Mouse (Mus musculus): ENCODE data around the gene Rab3a. TPM values are rescaled to one million over a fixed set of nuclear protein-coding genes. Genes with fewer than 3 reads are reported as not detected.

Rab3a gene
- total RNA-seq, 2 experiments from 2014 or later, result 58.9 to 59.7 TPM

- DNase-seq (ENCODE audit: low spot score in 2 of 2), result no peak
Measured at GRCm38 (mm10) chr8:70738211-70738610, 16.3 kb upstream of the Rab3a start.

GRCm38 (mm10) chr8:70741661-70742060, 12.8 kb upstream of the Rab3a start:
- DNase-seq (ENCODE audit: low spot score in 2 of 2), result no peak

- no peak for DNase-seq (ENCODE audit: low spot score in 2 of 2)
Measured at GRCm38 (mm10) chr8:70742176-70742575, 12.3 kb upstream of the Rab3a start.

DNA sequence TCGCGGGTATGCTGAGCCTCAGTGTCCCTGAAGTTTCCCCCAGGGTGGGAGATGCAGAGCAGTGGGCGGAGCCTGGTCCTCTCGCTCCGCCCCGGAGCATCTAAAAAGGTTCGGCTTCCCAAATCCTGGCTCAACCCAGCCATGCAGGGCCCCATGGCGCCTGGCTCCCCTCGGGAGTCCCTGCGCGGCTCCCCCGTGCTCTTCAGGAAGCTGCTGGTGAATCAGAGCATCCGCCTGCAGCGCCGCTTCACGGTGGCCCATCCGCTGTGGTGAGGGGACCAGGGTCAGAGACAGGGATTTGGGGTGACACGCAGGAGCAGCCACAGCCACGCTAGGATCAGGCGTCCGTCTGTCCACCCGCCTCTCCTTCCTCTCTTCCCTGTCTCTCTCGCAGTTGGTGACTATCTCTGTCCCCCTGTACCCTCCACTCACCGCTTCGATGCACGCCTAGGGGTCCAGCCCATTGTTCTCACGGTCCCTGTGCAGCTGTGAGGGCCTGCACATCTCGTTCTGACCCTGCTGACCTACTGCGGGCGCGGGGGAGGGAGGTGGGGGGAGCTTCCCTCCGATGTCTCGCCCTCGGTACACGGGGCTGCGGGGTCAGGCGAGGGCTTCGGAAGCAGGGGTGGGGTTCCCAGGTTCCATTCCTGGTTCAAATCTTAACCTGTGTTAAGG, 11.4 kb upstream of the Rab3a start:
- DNase-seq (ENCODE audit: low spot score in 2 of 2), result no peak

DNA sequence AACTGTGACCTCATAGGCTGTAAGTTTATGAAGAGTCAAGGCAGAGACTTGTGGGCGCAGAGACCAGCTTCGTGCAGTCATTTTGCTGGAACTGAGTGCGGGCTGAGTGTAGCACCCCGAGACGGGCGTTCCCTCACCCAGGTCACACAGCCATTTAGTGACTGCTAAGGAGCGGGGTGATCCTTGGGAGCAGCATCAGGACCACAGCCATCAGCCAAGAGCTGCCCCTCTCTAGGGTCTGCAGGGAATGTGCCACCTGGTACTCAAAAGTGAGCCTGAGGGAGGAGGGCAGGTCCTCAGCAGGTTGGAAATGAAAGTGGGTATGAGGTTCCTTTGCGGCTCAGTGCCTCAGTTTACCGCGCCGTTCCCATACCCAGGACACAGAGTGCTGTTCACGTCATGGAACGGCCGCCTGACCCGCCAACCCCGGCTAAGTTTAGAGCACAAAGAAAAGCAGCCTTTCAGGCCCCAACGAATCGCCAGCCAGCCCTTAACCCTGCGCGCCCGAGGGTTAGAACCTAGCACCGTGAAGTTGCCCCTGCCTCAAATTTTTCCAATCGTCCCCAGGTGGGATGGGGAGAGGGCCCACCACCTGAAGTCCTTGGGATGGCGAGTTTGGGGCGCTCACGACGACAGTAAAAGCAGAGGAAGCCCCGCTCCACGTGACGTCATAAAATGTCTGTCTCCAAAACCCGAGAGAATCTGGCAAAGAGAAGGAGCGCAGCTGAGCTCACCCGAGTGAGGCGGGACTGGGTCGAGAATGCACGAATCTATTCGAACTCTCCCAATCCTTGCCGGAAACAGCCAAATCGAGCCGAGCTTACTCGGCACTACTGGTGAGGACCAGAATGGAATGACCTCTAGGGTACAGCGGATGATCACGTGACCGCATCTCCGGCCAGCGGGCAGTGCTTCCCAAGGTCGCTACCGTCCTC, 10.6 kb upstream of the Rab3a start:
- DNase-seq (ENCODE audit: low spot score in 2 of 2), result no peak

DNA sequence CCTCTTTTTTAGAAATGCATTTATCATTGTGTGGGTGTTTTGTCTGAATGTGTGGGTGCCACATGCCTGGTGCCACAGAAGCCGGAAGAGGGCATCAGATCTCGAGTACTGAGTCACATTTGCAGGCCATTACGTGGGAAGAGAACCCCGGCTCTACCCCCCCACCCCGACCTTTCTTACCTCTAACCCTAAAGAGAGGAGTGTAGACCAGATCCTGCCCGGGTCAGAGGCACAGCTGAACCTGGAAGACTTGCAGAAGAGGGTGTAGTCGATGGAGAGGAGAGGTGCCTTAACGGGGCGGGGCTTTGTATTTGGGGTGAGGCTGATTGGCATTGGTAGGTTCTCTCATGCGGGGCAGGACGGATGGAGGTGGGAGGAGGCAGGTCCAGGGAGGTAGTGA, 9.7 kb upstream of the Rab3a start:
- DNase-seq (ENCODE audit: low spot score in 2 of 2), result no peak

- no peak for DNase-seq (ENCODE audit: low spot score in 2 of 2)
Measured at GRCm38 (mm10) chr8:70745691-70746220, 8.7 kb upstream of the Rab3a start.

DNA sequence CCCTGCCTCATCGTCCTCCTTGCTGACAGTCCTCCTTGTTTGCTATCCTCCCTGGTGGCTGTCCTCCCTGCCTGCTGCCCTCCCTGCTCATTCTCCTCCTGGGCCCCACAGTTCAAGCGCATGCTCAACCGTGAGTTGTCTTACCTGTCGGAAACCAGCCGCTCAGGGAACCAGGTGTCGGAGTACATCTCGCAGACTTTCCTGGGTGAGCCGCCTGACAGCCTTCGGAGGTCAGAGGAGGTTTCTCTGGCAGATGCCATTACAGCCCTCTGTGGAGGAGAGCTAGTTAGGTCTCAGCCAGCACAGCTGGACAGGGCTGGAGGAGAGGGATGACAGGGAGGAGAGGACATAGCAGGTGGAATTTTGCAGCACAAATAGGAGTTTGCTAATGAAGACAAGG, 7.8 kb upstream of the Rab3a start:
- DNase-seq (ENCODE audit: low spot score in 2 of 2), result no peak

- no peak for DNase-seq (ENCODE audit: low spot score in 2 of 2)
Measured at GRCm38 (mm10) chr8:70747211-70747890, 7.1 kb upstream of the Rab3a start.

DNA sequence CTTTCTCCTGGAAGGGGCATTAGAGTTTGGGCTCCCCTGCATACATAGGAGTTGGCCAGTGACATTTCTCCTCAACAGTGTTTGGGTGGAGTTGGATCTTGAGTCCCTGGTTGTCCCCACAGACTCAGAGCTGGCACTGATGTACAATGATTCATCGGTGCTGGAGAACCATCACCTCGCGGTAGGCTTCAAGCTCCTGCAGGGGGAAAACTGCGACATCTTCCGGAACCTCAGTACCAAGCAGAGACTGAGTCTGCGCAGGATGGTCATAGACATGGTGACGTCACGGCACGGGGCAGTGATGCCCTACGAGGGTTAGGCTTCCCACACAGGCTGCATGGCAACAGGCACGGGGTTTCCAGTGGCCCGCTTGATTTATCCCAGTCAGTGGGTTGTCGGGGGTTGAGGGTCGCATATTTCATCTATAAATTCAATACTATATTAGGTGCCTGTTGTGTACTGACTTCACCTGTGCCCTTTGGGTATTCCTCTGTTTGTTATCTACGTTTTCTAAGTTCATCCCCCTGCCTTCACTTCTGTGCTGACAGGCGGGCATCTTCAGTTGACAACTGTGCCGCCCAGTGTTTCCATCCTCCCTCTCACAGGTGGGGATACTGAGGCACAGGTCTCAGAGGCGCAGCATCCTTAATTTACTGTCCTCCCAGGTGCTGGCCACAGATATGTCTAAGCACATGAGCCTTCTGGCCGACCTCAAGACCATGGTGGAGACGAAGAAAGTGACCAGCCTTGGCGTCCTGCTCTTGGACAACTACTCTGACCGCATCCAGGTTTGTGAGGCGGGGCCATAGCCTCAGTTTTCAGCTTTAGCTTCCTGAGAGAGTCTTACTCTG, 6.0 kb upstream of the Rab3a start:
- no peak for DNase-seq (ENCODE audit: low spot score in 2 of 2)

GRCm38 (mm10) chr8:70749097-70749674, 5.3 kb upstream of the Rab3a start:
- DNase-seq (ENCODE audit: low spot score in 2 of 2), result no peak

DNA sequence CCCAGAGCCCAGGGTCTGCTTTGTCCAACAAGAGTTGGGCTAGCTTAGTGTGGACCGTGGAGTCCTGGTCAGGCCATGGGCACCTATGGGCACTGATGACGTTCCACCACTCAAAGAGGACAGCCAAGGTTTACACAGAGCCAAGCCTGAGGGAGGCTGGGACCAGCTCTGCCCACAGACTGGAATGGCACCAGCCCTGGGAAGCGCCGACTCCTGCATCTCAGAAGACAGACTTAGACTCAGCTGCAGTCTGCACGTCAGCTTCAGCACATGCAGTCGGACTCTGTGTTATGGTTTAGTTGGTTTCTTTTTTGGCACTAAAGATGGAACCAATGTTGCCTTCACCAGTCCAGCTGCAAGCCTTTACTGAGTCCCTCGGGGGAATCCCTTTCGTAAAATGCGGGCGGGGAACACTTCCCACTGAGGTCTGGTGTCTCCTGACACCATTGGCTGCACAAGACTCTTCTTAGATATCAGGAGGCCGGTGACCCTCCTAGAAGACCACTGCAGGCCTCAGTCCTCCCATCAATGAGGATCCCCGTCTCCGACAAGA, 4.3 kb upstream of the Rab3a start:
- DNase-seq (ENCODE audit: low spot score in 2 of 2), result no peak

DNA sequence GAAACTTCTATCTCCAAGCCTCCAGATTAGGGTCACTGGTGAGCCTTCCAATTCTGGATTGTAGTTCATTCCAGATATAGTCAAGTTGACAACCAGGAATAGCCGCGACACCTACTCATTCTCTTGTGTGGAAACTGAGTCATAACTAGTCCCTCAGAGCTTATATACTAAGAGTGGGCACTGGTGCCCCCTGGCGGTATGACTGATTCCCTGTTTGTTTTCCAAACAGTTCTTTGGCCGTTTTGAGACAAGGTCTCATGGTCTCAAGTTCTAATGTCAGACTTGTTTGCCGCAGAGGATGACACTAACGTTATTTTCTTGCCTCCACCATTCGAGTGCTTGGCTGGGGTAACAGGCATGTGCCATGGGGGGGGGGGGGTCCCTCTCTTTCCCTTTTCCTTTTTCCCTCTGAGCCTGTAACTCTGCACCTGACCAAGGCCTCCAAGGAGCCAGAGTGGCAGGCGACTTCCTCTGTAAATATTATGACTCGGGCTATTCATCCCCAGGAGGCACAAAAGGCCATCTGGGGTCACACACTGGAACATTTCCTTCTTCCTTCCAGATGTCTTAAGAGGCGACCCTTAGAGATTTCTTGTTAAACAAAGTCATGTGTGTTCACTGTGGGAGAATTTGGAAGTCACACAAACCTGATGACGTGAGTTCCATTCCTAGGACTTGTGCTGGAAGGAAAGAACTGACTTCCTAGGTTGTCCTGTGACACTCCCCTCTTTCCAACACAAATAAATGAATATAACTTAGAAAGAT, 2.3 kb upstream of the Rab3a start:
- no peak for DNase-seq (ENCODE audit: low spot score in 2 of 2)

DNA sequence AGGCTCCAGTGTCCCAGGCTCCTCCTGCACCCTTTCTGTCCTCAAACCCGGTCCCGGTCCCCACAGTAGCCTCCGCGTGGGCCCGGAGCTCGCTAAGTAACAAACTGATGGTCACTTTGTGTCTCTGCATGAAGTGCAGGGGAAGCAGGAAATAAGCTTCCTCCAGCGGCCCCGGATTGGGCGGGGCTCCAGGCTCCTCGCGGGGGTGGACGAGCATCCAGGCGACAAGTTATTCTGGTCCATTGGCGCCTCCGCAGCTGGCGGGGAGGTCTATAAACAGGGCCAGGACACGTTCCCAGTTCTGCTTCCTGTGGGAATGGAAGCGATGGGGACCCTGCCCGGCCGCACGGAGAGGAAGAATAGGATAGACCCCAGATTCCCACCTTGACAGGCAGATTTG, 1.3 kb upstream of the Rab3a start:
- DNase-seq (ENCODE audit: low spot score in 2 of 2), result no peak

GRCm38 (mm10) chr8:70754871-70755660, 587 bp downstream of the Rab3a start:
- no peak for DNase-seq (ENCODE audit: low spot score in 2 of 2)

GRCm38 (mm10) chr8:70755661-70756475, 1.4 kb downstream of the Rab3a start:
- no peak for DNase-seq (ENCODE audit: low spot score in 2 of 2)

DNA sequence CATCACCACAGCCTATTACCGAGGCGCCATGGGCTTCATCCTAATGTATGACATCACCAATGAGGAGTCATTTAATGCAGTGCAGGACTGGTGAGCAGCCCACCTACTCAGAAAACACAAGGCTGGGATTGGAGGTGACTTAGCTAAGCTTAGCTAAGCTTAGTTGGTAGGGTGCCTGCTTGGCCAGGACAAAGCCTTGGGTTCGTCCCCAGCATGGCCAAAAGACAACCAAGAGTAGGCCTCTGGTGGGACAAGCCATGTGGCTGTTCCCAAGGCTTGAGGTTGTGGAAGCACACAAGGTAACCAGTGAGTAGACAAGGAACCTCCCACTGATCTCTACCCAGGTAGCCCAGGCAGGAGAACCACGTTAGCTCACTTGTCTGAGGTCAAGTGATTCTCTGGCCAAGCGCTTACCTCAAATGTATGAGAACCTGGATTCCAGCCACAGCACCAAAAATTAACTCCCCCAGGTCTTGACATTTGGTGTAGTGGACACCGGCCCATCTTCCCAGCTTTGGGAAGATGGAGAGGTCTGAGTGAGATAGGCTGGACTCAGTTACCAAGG, 2.1 kb downstream of the Rab3a start:
- DNase-seq (ENCODE audit: low spot score in 2 of 2), result no peak
